Mouse (Mus musculus) heart, adult 11 months (tissue): ENCODE measurements around the gene Txlnb.
"Not testable (repeated sequence)": the region's sequence is repeated elsewhere in the genome, so short reads cannot be mapped to it uniquely, and the experiment has no call there.

Source experiments
- DNase-seq: peaks from one replicate; pipeline ENCODE4 v3.0.0; 2022

Gene Txlnb

DNA sequence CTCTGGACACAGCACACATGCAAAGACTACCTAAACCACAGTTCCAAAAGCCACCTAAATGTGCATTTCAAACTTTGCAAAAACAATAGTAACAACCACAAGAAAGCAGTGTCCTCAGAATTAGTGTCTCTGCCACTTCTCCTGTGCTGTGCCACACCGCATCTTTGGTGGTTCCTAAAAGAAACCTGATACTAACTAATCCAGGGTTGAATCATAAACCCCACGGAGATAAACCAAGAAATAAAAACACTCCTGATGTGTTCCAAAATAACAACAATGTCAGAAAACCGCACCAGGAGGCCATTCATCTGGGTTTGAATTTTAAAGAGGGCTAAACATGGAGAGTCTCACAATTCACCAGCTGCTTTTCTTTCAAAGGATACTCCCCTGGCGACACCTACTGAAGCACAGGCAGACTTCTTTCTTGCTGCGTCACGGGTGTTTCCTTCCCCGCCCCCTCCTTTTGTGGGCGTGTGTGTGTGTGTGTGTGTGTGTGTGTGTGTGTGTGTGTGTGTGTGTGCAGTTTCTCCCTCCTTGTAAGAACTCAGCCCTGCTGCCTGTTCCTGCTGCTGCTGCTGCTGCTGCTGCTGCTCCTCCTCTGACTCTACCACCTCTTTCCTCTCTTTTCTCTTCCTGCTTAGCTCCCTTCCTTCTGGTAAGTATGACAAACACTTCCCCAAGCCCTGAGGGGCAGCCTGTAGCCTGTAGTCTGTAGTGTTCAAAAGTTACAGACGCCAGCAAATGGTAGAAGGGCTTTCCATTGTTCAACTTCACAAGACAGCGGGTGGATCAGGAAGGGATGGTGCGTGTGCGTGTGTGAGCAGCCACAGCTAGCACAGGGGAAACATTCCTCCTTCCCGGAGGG, at the start of gene Txlnb:
Gene Txlnb (plus strand): TSS at position 460 of the 865 bp plus-strand sequence.
- DNase-seq: peak; percentile 98

DNA sequence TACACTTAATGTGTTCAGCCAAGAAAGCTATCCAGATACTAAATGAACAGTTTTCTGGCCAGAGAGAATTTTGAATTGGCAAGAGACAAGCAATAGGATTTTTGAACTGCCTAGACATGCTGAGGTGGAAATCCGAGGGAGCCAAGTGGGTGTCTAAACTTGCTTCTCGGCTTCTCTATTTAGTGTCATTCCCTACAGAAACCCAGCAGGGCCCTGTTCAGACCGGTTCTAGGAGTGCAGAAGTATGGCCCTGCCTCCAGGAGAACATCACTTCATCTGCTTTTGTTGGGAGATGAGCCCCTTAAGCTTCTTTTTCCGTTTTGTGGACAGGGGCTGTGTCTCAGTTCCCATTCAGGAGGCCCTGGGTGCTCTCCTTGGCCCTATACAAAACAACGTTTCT, 43.5 kb upstream of the Txlnb start:
- DNase-seq: peak; percentile 22

DNA sequence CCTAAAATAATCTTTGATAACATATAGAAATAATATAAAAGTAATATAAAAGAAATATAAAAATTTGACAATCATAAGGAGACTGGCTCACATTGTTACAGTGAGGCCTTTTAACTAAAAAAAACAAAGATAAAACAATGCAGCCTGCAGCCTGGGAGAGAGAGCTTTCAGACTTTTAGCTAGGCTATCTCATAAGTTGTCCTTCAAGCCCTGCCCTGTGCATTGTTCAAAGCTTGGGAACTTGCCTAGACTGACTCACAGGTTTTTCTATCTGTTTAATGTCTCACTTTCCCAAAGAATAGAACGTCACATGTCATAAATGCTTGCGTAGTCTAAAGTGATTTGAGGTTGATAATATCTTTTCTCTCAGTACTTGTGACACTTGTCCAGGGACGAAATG, 36.3 kb upstream of the Txlnb start:
- no peak for DNase-seq

DNA sequence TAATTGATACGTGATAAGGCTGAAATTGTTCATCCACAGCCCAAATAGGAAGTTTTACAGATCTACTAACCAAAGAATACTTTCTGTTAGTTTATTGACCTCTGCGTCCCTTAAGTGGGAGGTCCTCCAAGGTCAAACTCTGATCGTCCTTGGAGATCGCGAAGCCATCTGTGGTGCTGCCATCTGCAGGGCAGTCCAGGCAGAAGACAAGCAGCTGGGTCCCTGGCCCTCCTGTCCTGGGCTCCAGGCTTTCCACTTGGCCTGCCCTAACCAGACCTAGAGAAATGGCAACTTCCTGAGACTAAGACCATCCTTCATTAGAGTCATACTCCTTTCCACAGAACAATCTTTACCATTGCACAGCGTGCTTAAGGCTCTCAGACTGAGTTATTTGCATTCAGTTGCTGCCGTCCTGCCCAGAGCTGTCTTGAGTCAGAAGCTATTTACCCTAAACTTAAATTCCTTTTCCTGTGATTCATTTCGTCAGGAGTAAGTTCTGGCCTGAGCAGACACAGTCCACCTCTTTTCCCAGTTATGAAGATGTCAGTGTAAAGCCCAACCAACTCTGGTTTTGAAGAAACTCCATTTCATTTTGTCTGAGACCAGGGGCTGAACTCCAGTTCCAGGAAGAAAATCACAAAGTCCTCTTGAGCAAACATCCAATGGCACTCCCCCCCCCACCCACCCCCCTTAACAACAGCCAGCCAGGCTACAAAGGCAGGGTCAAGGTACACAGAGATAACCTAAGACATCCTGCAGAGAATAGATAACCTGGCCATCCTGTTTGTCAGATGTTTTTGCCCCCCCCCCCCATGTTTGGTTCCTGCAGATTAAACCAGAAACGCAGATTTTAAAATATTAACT, 35.0 kb upstream of the Txlnb start:
- DNase-seq: no peak

DNA sequence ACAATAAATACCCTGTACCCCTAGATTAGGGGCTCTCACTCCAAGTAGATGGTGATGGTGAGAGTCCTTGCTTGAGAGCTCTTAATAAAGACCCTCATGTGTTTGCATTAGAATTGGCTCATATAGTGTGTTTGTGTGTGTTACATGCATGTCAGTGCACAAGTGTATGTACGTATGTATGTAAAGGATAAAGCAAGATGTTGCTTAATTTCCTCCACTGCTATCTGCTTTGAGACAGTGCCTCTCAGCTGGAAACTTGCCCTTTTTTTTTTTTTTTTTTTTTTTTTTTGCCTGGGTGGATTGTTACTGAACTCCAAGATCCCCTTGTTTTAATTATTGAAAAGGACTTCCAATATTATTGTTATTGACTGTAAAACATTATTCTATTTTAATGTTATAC, 34.4 kb upstream of the Txlnb start:
- DNase-seq: peak; percentile 37

DNA sequence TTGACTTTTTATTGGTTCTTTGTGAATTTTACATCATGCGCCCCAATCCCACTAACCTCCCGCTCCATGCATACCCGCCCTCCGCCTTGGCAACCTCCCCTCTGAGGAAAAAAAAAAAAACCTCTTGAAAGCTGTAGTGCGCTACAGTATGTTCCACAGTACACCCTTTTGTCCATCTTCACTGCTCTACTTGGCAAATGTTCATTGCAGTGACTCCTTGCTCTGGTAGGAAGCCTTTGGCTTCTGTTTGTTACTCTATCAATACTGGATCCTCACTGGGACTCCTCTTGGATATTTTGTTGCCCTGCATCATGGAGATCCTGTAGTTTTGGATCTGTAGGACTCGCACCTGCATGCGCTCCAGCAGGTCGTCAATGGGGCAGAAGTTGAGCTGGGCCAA, 33.1 kb upstream of the Txlnb start:
- no peak for DNase-seq

GRCm38 (mm10) chr10:17769856-17770255, 26.2 kb upstream of the Txlnb start:
- DNase-seq: peak; percentile 79

GRCm38 (mm10) chr10:17772364-17772763, 23.7 kb upstream of the Txlnb start:
- DNase-seq: peak; percentile 97

GRCm38 (mm10) chr10:17774366-17774765, 21.7 kb upstream of the Txlnb start:
- peak; percentile 71 for DNase-seq

DNA sequence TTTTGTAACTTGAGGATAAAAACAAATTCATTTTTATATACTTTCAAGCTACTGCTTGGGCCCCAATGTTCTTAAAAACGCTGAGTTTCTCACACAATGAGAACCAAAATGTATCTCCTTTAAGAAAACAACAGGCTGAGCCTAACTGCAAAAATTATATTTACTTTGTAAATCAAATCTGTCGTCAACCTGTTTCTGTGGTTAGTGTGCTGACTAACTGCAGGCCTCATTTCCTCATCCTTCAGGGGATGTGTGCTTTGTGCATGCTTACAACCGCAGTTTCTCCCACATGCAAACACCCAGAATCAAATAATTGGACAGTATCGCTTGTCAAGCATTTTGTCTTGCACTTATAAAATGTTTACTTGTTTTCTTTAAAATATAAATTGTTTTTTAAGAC, 20.9 kb upstream of the Txlnb start:
- peak; percentile 70 for DNase-seq

GRCm38 (mm10) chr10:17776684-17777083, 19.3 kb upstream of the Txlnb start:
- DNase-seq: not testable (repeated sequence)

GRCm38 (mm10) chr10:17786771-17787170, 9.3 kb upstream of the Txlnb start:
- DNase-seq: no peak

GRCm38 (mm10) chr10:17787938-17788337, 8.1 kb upstream of the Txlnb start:
- DNase-seq: no peak

DNA sequence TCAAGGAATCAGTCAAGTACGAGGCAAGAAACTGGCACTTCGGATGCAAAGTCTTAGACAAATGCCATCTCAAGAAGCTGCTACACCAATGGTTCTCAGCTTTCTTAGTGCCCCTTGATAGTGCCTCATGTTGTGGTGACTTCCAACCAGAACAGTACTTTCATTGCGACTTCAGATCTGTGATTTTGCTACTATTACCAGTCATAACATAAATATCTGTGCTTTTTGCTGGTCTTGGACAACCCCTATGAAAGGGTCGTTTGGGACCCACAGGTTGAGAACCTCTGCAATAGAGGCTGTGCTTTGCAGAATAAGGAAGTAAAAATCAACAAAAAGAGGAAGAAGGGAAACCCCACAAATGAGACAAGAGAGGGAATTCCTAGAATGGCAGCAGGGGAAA, 7.7 kb upstream of the Txlnb start:
- DNase-seq: no peak

DNA sequence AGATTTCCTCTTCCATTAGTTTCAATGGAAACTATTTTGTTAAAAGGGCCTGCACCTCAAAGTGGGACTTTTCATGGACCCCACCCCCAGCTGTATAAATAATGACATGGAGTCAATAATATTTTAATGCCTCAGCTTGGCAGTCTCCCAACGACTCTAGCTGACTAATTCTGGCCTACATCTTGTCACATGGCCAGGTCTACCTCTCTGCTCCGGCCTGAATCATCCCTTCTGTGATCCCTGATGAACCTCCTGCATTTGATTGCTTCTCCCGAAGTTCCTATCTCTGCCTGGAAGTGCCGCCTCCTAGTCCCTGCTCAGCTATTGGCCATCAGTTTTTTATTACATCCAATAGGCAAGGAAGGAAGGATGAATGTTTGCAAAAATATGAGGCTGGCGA, 2.1 kb upstream of the Txlnb start:
- DNase-seq: peak; percentile 89

DNA sequence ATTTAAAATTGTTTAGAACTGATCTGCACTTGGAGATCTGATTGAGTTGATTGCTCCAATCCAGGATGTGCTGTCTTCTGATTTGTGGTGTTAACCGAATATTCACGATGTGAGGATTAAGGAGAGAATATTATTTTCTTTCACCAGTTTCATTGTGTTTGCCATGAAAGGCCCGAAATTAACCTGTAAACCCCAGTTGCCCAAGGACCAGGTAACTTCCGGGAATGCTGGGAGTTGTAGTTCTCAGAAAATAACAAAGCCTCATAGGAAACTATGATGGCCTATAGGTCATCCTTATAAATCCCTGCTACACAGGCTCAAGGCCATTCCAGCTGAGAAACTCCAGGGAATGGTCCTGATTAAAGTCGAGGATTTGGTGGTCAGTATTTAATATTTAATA, 1.6 kb upstream of the Txlnb start:
- DNase-seq: no peak

- peak; percentile 88 for DNase-seq
These were observed 799 bp upstream of the Txlnb start for GRCm38 (mm10) chr10:17795227-17795626.

DNA sequence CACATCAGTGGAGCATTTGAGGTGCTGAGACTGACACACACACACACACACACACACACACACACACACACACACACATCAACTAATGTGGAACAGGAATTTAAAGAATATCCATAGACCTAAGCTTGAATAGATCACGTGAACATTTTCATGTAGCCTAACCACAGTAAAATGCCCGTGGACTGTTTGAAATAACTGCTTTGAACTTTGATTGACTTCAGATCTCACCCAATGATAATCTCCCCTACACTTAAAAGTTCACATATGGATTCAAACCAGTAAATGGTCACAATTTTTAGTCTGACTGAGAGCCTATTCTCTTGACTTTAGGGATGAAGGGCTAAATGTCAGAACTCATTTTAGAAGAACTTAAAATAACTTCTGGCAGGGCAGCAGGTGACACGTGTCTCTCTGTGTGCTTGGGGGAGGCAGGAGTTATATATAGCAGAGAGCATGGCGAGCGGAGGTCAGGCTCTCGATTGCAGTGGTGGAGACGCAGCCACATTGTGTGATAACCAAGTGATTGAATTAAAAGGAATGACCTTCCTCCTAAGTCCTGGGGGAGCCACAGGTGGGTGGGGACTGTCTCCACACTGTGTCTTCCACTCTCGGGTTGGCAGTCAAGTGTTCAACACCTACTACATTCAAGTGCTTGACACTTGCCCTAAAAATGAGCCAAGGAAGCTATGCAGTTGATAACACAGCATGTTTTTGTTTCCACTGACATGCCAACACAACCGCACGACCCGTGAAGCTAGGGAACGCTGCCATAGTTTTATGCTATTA, 1.0 kb downstream of the Txlnb start:
- DNase-seq: peak; percentile 99

- DNase-seq: no peak
These were observed 1.7 kb downstream of the Txlnb start for GRCm38 (mm10) chr10:17797681-17798080.

- no peak for DNase-seq
These were observed 5.8 kb downstream of the Txlnb start for GRCm38 (mm10) chr10:17801788-17802187.

DNA sequence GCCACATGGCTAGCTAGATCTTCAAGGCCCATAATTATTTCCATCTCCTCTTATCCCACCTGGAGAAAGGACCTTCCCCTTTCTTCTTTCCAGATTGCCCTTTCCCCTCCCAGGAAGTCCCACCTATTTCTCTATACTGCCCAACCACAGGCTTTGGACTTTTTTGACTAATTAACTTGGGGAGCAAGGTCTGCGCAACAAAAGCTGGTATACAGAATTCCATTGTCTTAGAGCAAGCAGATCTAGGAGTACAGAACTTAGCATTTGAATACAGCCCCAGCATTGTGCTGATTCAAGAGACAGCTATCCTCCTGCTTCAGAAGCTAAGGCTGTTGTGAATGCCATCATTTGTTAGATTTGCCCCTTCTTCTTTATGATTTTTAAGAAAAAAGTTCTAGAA, 12.5 kb downstream of the Txlnb start:
- no peak for DNase-seq

- DNase-seq: no peak
These were observed 19.0 kb downstream of the Txlnb start for GRCm38 (mm10) chr10:17815052-17815451.

DNA sequence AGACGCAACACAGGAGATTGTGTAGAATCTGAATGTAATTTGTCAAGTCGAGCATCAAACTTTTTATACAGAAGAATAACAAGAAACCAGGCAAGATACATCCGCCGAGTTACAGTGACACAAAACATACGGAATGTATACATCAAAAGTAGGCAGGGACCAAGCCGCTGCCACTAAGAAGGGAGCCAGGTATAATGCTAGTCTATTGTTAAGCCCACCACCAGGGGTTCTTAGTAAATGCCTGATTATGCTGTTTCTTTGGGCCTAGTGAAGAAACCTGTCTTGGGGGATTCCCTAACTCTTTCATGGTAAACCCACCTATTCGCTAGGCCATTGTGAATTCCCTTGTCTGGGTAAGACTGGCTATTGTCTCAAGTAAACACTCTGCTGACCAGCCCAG, 24.4 kb downstream of the Txlnb start:
- DNase-seq: not testable (repeated sequence)
